Mouse (Mus musculus): Measurements from ENCODE around the gene Ankrd60. TPM values are rescaled to one million over a fixed set of nuclear protein-coding genes. Genes with fewer than 3 reads are reported as not detected.

The Ankrd60 gene
- polyA plus RNA-seq, 1 experiment from 2014 or later = not detected

DNA sequence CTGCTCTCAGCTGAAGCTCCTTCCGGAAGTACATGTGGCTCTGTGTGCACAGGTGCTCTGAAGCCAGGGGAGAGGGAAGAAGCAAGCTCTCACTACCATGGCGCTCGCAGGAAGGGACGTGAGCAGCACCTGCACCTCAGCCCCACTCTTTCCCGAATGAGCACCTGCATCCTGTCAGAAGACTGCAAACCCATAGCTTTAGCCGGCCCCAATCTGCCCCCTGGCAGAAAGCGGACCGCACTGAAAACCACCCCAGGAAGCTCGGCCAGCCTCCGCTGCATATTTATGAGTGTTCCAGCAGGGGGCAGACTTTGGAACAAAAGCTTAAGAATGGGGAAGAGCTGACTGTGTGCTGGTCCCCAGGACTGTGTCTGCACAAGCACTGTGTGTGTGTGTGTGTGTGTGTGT lies 17.2 kb upstream of the Ankrd60 start:
- peaks cover 23% of the 10 kb centered on the region for H3K4me1 ChIP-seq (replicated peaks)
- WGBS = 39% methylated on average over 10 of the region's 10 CpGs
- no peak overlapping the region for H3K4me3 ChIP-seq
- peaks cover 3% of the 10 kb centered on the region; the same call in 1 of the 2 replicates for H3K27me3 ChIP-seq (ENCODE audit: insufficient read depth, poor library complexity, severe bottlenecking)
- no peaks in the 10 kb centered on the region for H3K9me3 ChIP-seq
- no peak for DNase-seq (ENCODE audit: low spot score)
- peaks cover 5% of the 10 kb centered on the region; the same call in 1 of the 2 replicates for H3K36me3 ChIP-seq
- no peak overlapping the region for H3K27ac ChIP-seq

- peaks cover 3% of the 10 kb centered on the region; the same call in 1 of the 2 replicates for H3K27me3 ChIP-seq (ENCODE audit: insufficient read depth, poor library complexity, severe bottlenecking)
- WGBS = 66% methylated on average over 11 of the region's 11 CpGs
- H3K4me3 ChIP-seq = no peak overlapping the region
- H3K9me3 ChIP-seq = no peaks in the 10 kb centered on the region
- peaks cover 23% of the 10 kb centered on the region for H3K4me1 ChIP-seq (replicated peaks)
- no peak overlapping the region for H3K27ac ChIP-seq
- peaks cover 8% of the 10 kb centered on the region; the same call in 1 of the 2 replicates for H3K36me3 ChIP-seq
- DNase-seq (ENCODE audit: low spot score) = no peak
Measured at GRCm38 (mm10) chr2:173594313-173595063, 16.3 kb upstream of the Ankrd60 start.

GRCm38 (mm10) chr2:173593841-173594240 lies 15.7 kb upstream of the Ankrd60 start:
- DNase-seq (ENCODE audit: low spot score) = no peak
- Histone ChIP-seq H3K27me3 (ENCODE audit: insufficient read depth, poor library complexity, severe bottlenecking) (peaks cover 3% of the 10 kb centered on the region; the same call in 1 of the 2 replicates), H3K36me3 (peaks cover 15% of the 10 kb centered on the region), H3K4me3 (no peak overlapping the region), H3K27ac (0 out of 2 replicates have a peak overlapping the region, but pooled peaks have one; percentile 12), H3K4me1 (replicated peaks) (peaks cover 23% of the 10 kb centered on the region), H3K9me3 (no peaks in the 10 kb centered on the region)
- 46% methylated on average over 4 of the region's 4 CpGs for WGBS

GRCm38 (mm10) chr2:173592781-173593180 lies 14.6 kb upstream of the Ankrd60 start:
- H3K4me1 ChIP-seq (replicated peaks) = peaks cover 28% of the 10 kb centered on the region
- peaks cover 19% of the 10 kb centered on the region for H3K36me3 ChIP-seq
- WGBS = 56% methylated on average over 9 of the region's 9 CpGs
- H3K9me3 ChIP-seq = no peaks in the 10 kb centered on the region
- no peak overlapping the region for H3K4me3 ChIP-seq
- DNase-seq (ENCODE audit: low spot score) = no peak
- peaks cover 3% of the 10 kb centered on the region; the same call in 1 of the 2 replicates for H3K27me3 ChIP-seq (ENCODE audit: insufficient read depth, poor library complexity, severe bottlenecking)
- H3K27ac ChIP-seq = no peak overlapping the region

- Histone ChIP-seq H3K27ac (no peak overlapping the region), H3K36me3 (peaks cover 22% of the 10 kb centered on the region), H3K4me3 (no peak overlapping the region), H3K4me1 (replicated peaks) (peaks cover 24% of the 10 kb centered on the region), H3K9me3 (no peaks in the 10 kb centered on the region), H3K27me3 (ENCODE audit: insufficient read depth, poor library complexity, severe bottlenecking) (peaks cover 32% of the 10 kb centered on the region)
- DNase-seq (ENCODE audit: low spot score) = no peak
- 82% methylated on average over 5 of the region's 5 CpGs for WGBS
Measured at GRCm38 (mm10) chr2:173587411-173587810, 9.2 kb upstream of the Ankrd60 start.

DNA sequence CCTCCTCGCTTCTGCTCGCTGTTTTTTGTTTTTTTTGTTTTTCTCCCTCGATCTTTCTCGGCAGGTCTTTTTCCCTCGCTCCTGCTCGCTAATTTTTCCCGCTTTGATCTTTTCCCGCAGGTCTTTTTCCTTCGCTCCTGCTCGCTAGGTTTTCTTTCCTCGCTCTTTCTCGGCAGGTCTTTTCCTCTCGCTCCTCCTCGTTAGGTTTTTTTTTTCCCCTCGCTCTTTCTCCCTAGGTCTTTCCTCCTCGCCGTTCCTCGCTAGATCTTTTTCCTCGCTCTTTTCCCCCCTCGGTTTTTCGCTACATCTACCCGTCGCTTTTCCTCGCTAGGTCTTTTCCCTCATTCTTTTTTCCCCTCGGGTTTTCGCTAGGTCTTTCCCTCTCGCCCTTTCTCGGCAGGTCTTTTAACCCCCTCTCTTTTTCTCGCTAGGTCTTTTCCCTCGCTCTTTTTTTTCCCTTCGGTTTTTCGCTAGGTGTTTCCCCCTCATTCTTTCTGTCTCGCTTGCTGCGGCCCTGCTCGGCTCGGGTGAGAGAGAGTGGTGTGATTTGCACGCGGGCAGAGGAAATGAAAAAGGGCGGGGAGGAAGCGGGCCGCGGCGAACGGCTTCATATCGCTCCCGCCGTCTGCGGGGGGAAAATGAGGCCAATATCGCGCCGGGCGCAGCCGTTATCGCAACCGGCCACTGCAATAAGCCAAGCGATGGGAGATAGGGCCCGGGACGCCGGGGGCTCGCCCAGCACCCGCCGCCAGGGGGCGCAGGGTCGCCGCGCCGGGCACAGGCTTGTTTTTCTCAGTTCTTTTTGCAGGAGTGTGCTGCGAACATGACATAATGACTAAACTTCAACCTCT lies 8.2 kb upstream of the Ankrd60 start:
- H3K9me3 ChIP-seq = no peaks in the 10 kb centered on the region
- peaks cover 24% of the 10 kb centered on the region for H3K4me1 ChIP-seq (replicated peaks)
- DNase-seq (ENCODE audit: low spot score) = peak; percentile 85
- peaks cover 32% of the 10 kb centered on the region for H3K27me3 ChIP-seq (ENCODE audit: insufficient read depth, poor library complexity, severe bottlenecking)
- WGBS = under 1% methylated on average over 68 of the region's 68 CpGs
- peak overlapping the region; percentile 60 for H3K27ac ChIP-seq
- H3K36me3 ChIP-seq = peaks cover 19% of the 10 kb centered on the region
- peak overlapping the region; percentile 54 for H3K4me3 ChIP-seq

- Histone ChIP-seq H3K27ac (peak overlapping the region; percentile 80), H3K9me3 (no peaks in the 10 kb centered on the region)
- WGBS = under 1% methylated on average over 54 of the region's 54 CpGs
Measured at GRCm38 (mm10) chr2:173585387-173586117, 7.4 kb upstream of the Ankrd60 start.

DNA sequence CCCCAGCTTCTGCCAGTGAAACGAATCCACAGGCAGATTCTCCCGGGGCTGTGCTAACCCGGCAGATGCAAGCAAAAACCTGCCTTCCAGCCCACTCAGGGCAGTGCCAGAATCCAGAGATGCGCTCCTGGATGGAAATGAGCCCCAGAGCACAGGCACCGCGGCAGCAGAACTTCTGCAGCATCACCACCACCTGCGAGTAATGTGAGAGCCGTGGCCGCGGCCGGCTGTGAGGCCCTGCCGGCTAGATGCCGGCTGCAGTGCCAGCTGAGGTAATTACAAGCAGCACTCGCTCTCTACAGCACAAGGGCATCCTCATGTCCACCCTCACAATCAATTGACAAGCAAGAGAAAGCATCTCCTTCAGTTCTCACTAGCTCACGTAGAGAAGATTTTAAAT lies 6.2 kb upstream of the Ankrd60 start:
- Histone ChIP-seq H3K27me3 (ENCODE audit: insufficient read depth, poor library complexity, severe bottlenecking) (peaks cover 36% of the 10 kb centered on the region), H3K4me3 (no peak overlapping the region), H3K36me3 (peaks cover 12% of the 10 kb centered on the region), H3K4me1 (replicated peaks) (peaks cover 24% of the 10 kb centered on the region), H3K9me3 (no peaks in the 10 kb centered on the region), H3K27ac (no peak overlapping the region)
- WGBS = 40% methylated on average over 15 of the region's 15 CpGs
- peak; percentile 14 for DNase-seq (ENCODE audit: low spot score)

More at GRCm38 (mm10) chr2:173585387-173586117, 7.4 kb upstream of the Ankrd60 start:
- H3K36me3 ChIP-seq = peaks cover 16% of the 10 kb centered on the region
- H3K4me1 ChIP-seq (replicated peaks) = peaks cover 24% of the 10 kb centered on the region
- H3K27me3 ChIP-seq (ENCODE audit: insufficient read depth, poor library complexity, severe bottlenecking) = peaks cover 32% of the 10 kb centered on the region
- H3K4me3 ChIP-seq = peak overlapping the region; percentile 54
- peak; percentile 82 for DNase-seq (ENCODE audit: low spot score)

DNA sequence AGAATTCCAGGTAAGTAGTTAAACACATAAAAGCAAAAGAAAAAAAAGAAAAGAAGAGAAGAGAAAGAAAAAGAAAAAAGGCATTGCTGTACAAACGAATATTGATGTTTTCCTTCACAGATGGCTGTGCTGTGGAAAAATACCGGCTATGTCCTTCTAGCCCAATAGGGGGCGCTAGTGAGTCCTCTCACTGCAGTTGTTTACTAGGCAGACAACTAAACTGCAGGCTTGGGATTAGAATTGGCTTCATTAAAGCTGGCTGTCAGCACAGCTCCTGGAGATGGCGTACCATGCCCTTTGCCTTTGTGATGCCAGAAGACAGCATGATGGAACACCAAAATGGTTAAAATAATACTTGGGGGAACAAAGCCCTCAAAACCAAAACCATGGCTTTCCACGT lies 5.3 kb upstream of the Ankrd60 start:
- WGBS = 42% methylated on average over 5 of the region's 5 CpGs
- H3K36me3 ChIP-seq = peaks cover 3% of the 10 kb centered on the region; the same call in 1 of the 2 replicates
- DNase-seq (ENCODE audit: low spot score) = peak; percentile 50
- H3K27ac ChIP-seq = no peak overlapping the region
- no peak overlapping the region for H3K4me3 ChIP-seq
- peaks cover 27% of the 10 kb centered on the region for H3K4me1 ChIP-seq (replicated peaks)
- no peaks in the 10 kb centered on the region for H3K9me3 ChIP-seq
- peaks cover 42% of the 10 kb centered on the region for H3K27me3 ChIP-seq (ENCODE audit: insufficient read depth, poor library complexity, severe bottlenecking)

DNA sequence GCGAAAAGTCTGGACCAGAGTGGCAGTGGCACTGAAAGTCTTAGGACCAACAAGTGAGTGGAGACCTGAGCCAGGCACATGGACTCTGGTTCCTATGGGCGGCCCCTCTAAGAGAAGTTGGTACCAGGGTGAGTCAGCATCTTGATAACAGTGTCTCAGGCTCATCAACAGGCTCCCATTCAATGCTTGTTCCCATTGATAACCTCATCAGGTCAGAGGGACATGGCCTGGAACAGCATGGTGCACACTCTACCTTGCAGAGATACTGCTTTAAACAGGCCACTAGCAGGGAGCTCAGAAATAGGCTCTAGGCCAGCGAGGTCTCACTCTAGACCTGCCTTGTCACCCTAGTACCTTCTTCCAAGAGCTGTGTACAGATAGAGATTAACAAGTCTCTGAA lies 4.7 kb upstream of the Ankrd60 start:
- H3K27me3 ChIP-seq (ENCODE audit: insufficient read depth, poor library complexity, severe bottlenecking) = peaks cover 43% of the 10 kb centered on the region
- H3K27ac ChIP-seq = no peak overlapping the region
- peaks cover 28% of the 10 kb centered on the region for H3K4me1 ChIP-seq (replicated peaks)
- H3K4me3 ChIP-seq = no peak overlapping the region
- 0 out of 2 replicates have a peak, but pooled peaks cover 3% of the 10 kb centered on the region for H3K36me3 ChIP-seq
- no peaks in the 10 kb centered on the region for H3K9me3 ChIP-seq
- DNase-seq (ENCODE audit: low spot score) = no peak
- WGBS = 92% methylated on average over 3 of the region's 3 CpGs

GRCm38 (mm10) chr2:173581096-173581495 lies 2.9 kb upstream of the Ankrd60 start:
- Histone ChIP-seq H3K9me3 (no peaks in the 10 kb centered on the region), H3K27me3 (ENCODE audit: insufficient read depth, poor library complexity, severe bottlenecking) (peaks cover 46% of the 10 kb centered on the region), H3K27ac (no peak overlapping the region), H3K36me3 (no peaks in the 10 kb centered on the region), H3K4me3 (no peak overlapping the region), H3K4me1 (replicated peaks) (peaks cover 24% of the 10 kb centered on the region)
- no peak for DNase-seq (ENCODE audit: low spot score)

DNA sequence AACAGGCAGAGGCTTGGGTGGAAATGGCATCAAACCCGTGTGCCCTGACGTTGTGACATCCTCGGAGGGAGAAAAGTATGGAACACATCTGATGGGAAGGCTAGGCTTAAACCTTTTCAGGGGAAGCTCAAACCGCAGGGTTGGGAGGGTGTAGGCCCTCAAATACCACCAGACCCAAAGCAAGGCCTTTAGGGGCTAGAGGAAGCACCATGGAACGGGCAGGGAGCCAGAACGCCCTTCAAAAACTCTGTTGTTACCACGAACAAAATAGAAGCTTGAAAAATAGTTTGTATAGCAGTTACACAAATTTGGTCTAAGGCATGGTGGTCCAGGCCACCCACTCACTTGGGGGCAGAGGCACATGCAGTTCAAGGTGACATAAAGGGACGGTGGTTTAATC lies 430 bp upstream of the Ankrd60 start:
- Histone ChIP-seq H3K9me3 (no peaks in the 10 kb centered on the region), H3K27me3 (ENCODE audit: insufficient read depth, poor library complexity, severe bottlenecking) (peaks cover 27% of the 10 kb centered on the region), H3K27ac (peak overlapping the region; percentile 78; the same call in 1 of the 2 replicates), H3K4me1 (replicated peaks) (peaks cover 11% of the 10 kb centered on the region), H3K4me3 (peak overlapping the region; percentile 62), H3K36me3 (no peaks in the 10 kb centered on the region)
- WGBS = 33% methylated on average over 8 of the region's 8 CpGs
- DNase-seq (ENCODE audit: low spot score) = no peak
